Mouse (Mus musculus): ENCODE data around the gene Pkhd1.

- no peak for TF ChIP-seq CTCF (IDR thresholded peaks at IDR 0.05; ENCODE audit: borderline replicate concordance, insufficient read depth, low read length)
- no peak for TF ChIP-seq POLR2A (IDR thresholded peaks at IDR 0.05; ENCODE audit: low read depth, low read length)
Observed at GRCm38 (mm10) chr1:20136205-20136604, 481.7 kb downstream of the Pkhd1 start.
